In the genomic region with DNA sequence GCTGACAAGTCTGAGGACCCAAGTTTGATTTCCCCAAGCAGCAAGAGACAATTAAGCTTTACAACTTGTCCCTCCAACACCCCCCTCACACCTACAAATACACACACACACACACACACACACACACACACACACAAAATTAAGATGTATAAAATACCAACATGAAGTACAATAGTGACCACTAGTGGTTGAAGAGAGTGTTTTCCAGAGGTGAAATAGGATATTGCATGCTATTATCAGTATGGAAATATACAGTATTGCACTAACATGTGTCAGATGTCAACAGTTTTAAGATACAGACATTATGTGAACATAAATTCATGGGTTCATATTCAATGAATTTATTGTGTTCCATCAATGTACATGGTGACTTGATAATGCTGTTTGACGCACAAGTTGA, we compare ENCODE assay signal across 12 mouse cellular contexts.
DNase-seq lines count a peak whose midpoint lies in the region.
"Had no signal": no experiment of that assay in that cellular context is flagged by ENCODE, and none has a peak within 500 bp of the region (broad histone marks: within the 10 kb centered on the region; RNA-seq: fewer than 3 reads in every experiment).

No protein-coding gene starts in this region.

- peak; percentile 16 to 24 for DNase-seq in cerebellum, postnatal 10 days
- DNase-seq in cerebellum, adult 11-12 months = no peak
- DNase-seq in kidney, postnatal 14 days = peak; percentile 2
- no peak for DNase-seq in kidney, adult 18-20 months
- DNase-seq in right cerebral cortex, adult 2 months (ENCODE audit: low spot score in 2 of 2) = peak; percentile 1 to 5
- DNase-seq in right cerebral cortex, postnatal 10 days (ENCODE audit: low spot score in 2 of 2) = no peak
- peak; percentile 2 for DNase-seq in telencephalon, adult 2 months (ENCODE audit: low read depth, low spot score)
- no peak for DNase-seq in thymus, postnatal 4 days
- DNase-seq: gastrocnemius, postnatal 36 days; heart, postnatal 36 days; liver, embryonic 13.5 days; right cerebral cortex, adult 18-20 months had no signal

Comparison
In these comparisons a context has a peak if more than half of its experiments do, and no peak if none do; other contexts are left out.
1. DNase-seq: peak in cerebellum, postnatal 10 days (2 of 2), kidney, postnatal 14 days (single experiment), right cerebral cortex, adult 2 months (2 of 2) and telencephalon, adult 2 months (single experiment); none in cerebellum, adult 11-12 months (single experiment), kidney, adult 18-20 months (single experiment), right cerebral cortex, postnatal 10 days (0 of 2) and thymus, postnatal 4 days (single experiment).